Mouse (Mus musculus) embryonic facial prominence, embryonic 14.5 days (tissue): ENCODE data around the gene C5ar1. TPM values are rescaled to one million over a fixed set of nuclear protein-coding genes. Genes with fewer than 3 reads are reported as not detected.

ENCODE experiments used
- ATAC-seq: fragments of 200-750 bp; cut with Nextera tagmentation; 2 replicates; pipeline ENCODE4 v1.8.0; 2017; ENCODE audit warnings: low read depth, moderate number of reproducible peaks, moderate TSS enrichment
- DNase-seq: peaks from one replicate; pipeline ENCODE4 v3.0.0-alpha.2; 2015; ENCODE audit warnings: low spot score
- H3K27ac ChIP-seq: fragments of 300-500 bp; sonication (generic); replicated peaks from 2 replicates; pipeline ENCODE4 v1.5.1; 2014; ENCODE audit warnings: low read depth, mild to moderate bottlenecking, low read length, moderate library complexity
- H3K27me3 ChIP-seq: fragments of 300-500 bp; sonication (generic); replicated peaks from 2 replicates; pipeline ENCODE4 v1.6.1; 2014; ENCODE audit warnings: low read length; ENCODE audit not compliant: control insufficient read depth, insufficient read depth
- H3K36me3 ChIP-seq: fragments of 300-500 bp; sonication (generic); 2 replicates; pipeline ENCODE4 v1.6.1; 2014; ENCODE audit warnings: low read length, mixed read lengths; ENCODE audit not compliant: control insufficient read depth, insufficient read depth
- H3K4me1 ChIP-seq: fragments of 300-500 bp; sonication (generic); 2 replicates; pipeline ENCODE4 v1.6.1; 2014; ENCODE audit warnings: antibody characterized with exemption, low read length; ENCODE audit not compliant: control insufficient read depth, insufficient read depth
- H3K4me2 ChIP-seq: fragments of 300-500 bp; sonication (generic); 2 replicates; pipeline ENCODE4 v1.6.1; 2014; ENCODE audit warnings: low read depth, mild to moderate bottlenecking, low read length, moderate library complexity, mixed read lengths
- H3K4me3 ChIP-seq: fragments of 300-500 bp; sonication (generic); 2 replicates; pipeline ENCODE4 v1.5.1; 2014; ENCODE audit warnings: low read depth, mild to moderate bottlenecking, low read length
- H3K9ac ChIP-seq: fragments of 300-500 bp; sonication (generic); 2 replicates; pipeline ENCODE4 v1.6.1; 2014; ENCODE audit warnings: low read depth, mild to moderate bottlenecking, low read length, moderate library complexity, mixed read lengths
- H3K9me3 ChIP-seq: fragments of 300-500 bp; sonication (generic); 2 replicates; pipeline ENCODE4 v1.6.1; 2016; ENCODE audit warnings: low read length; ENCODE audit not compliant: control insufficient read depth
- WGBS: fragments of 180-500 bp; shearing (Covaris S2); extraction: QIAGEN DNeasy Blood & Tissue Kit; methylation state at CpG from one replicate; pipeline ENCODE4 v1.1.7; 2014; 5-methylcytosine and 5-hydroxymethylcytosine counted together
- polyA plus RNA-seq: library from polyadenylated mRNA; unstranded; fragments of >200 nt; fragmentation: Nextera tagmentation; extraction: Ambion mirVana; gene quantifications from 2 replicates; pipeline ENCODE4 v1.2.1, GENCODE M21; 2014

C5ar1 gene
- polyA plus RNA-seq, 1 experiment from 2014 or later: 4.1 TPM

DNA sequence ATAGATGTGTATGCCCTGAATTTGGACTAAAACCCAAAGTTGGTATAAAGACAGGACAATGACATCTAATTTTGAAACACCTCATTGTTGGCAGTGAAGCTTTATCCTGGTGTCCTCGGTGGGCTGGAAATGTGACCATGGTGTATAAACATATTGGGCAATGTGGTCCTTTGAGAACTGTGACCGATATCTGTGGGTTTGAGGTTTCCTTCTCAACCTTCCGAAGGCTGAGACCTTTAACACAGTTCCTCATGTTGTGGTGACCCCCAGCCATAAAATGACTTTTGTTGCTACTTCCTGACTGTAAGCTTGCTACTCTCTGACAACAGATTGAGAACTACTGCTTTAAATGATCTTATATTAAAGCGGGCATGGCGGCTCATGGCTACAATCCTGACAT lies 8.7 kb downstream of the C5ar1 start:
- Histone ChIP-seq H3K27me3 (no peaks in the 10 kb centered on the region), H3K36me3 (no peaks in the 10 kb centered on the region), H3K9ac (no peak overlapping the region), H3K9me3 (no peaks in the 10 kb centered on the region), H3K27ac (no peak overlapping the region), H3K4me1 (no peaks in the 10 kb centered on the region), H3K4me2 (no peak overlapping the region), H3K4me3 (no peak overlapping the region)
- ATAC-seq (no peak), DNase-seq (no peak)
- WGBS: 83% methylated on average over 5 of the region's 5 CpGs

DNA sequence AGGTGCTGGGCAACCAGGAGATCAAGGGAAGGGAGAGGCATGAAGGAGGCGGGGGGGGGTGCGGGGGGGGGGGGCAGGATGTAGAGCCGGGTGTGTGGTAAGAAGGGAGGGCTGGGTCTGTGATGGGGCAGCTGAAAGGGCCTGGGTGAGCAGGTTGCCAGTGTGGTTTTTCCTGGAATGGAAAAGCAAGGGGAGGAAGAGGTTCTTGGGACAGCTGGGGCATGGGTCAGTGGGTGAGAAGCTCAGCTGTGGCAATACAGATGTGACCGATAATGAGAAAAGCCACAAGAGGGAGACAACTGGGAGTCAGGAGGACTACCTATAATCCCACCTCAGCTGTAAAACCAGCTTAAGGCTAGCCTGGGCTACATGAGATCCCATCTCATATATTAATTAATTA lies 13.4 kb downstream of the C5ar1 start:
- Histone ChIP-seq H3K27ac (no peak overlapping the region), H3K9ac (no peak overlapping the region), H3K9me3 (no peaks in the 10 kb centered on the region), H3K36me3 (no peaks in the 10 kb centered on the region), H3K27me3 (no peaks in the 10 kb centered on the region), H3K4me1 (no peaks in the 10 kb centered on the region), H3K4me3 (no peak overlapping the region), H3K4me2 (no peak overlapping the region)
- DNase-seq: no peak
- no peak for ATAC-seq
- WGBS: 83% methylated on average over 1 of the region's 4 CpGs

DNA sequence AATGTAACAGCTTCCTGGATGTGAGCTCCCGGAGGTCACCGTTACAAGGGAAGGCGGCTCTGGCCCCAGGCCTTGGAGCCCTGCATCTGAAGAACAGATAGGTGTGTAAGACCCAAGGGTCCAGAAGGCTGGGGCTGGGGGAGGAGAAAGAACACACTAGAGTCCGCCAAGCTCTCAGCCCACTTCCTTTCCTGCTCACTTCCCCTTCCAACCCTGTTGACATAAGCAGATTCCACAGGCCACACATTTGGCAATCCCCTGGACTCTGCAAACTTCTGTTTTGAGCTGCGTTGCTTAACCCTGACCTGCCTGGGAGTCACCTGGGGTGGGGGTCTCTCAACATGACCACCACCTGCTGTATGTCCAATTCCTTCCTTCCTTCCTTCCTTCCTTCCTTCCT lies 15.3 kb downstream of the C5ar1 start, which contains the start of gene C5ar2:
C5ar2 (minus strand) TSS at position 88 of the 400 bp plus-strand sequence.
- Histone ChIP-seq H3K4me3 (no peak within 1 kb of the TSS), H3K4me2 (no peak within 1 kb of the TSS), H3K27me3 (no peaks in the 10 kb centered on the region), H3K9ac (no peak within 1 kb of the TSS), H3K9me3 (no peaks in the 10 kb centered on the region), H3K36me3 (no peaks in the 10 kb centered on the region), H3K27ac (no peak within 1 kb of the TSS), H3K4me1 (no peaks in the 10 kb centered on the region)
- ATAC-seq (no peak), DNase-seq (peak; percentile 7)
- WGBS: 68% methylated on average over 5 of the region's 5 CpGs

DNA sequence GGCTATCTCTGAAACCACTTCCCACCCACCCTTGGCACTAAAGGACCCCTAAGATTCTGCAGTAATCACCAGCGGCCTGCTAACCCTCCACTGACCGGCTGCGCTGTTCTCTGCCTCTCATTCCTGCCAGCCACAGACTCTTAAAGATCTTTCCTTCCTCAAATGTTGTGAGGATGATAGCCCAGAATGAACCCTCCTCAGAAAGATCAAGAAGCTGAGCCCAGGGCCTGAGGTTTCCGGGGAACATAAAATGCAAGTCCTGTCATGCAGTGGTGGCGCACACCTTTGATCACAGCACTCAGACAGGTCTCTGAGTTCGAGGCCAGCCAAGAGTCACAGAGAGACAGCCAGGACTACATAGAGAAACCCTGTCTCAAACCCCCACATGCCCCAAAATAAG lies 17.1 kb downstream of the C5ar1 start:
- WGBS: 77% methylated on average over 6 of the region's 6 CpGs
- ATAC-seq: no peak
- Histone ChIP-seq H3K4me1 (no peaks in the 10 kb centered on the region), H3K9ac (no peak overlapping the region), H3K9me3 (no peaks in the 10 kb centered on the region), H3K4me2 (no peak overlapping the region), H3K36me3 (no peaks in the 10 kb centered on the region), H3K4me3 (no peak overlapping the region), H3K27ac (no peak overlapping the region), H3K27me3 (no peaks in the 10 kb centered on the region)
- DNase-seq: no peak

DNA sequence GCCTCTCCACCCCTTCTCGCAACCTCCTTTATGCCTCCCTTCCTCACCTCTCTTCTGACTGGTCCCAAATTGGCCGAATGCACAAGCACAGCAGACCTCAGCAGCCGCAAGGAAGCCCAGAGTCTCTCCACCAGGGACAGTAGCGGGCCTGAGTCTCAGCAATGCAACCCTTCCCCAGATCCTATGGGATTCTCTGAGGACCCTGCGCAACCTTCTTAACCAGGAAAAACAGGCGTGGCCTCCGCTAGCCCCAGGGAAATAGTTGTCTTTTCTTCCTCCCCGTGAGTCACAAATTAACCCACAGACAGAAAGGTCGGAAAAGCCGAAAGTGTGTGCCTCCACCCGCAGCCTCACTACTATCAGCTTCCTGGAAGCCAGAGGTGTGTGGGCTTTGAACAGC lies 17.6 kb downstream of the C5ar1 start:
- Histone ChIP-seq H3K27me3 (no peaks in the 10 kb centered on the region), H3K4me1 (no peaks in the 10 kb centered on the region), H3K9me3 (no peaks in the 10 kb centered on the region), H3K36me3 (no peaks in the 10 kb centered on the region), H3K27ac (no peak overlapping the region), H3K9ac (no peak overlapping the region), H3K4me2 (no peak overlapping the region), H3K4me3 (no peak overlapping the region)
- ATAC-seq (no peak), DNase-seq (no peak)
- 32% methylated on average over 10 of the region's 11 CpGs for WGBS

DNA sequence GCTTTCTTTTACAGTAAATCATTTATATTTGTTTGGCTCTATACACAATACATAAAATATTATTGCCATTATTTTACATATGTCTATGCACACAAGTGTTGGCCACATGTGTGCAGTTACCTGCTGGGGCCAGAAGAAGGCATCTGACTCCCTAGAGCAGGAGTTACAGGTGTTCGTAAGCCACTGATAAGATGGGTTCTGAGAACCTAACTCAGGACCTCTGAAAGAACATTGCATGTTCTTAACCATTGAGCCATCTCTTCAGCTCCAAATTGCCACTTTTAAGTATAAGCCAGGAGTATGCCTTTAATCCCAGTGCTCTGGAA lies 18.4 kb downstream of the C5ar1 start:
- Histone ChIP-seq H3K27ac (no peak overlapping the region), H3K36me3 (no peaks in the 10 kb centered on the region), H3K9ac (no peak overlapping the region), H3K27me3 (no peaks in the 10 kb centered on the region), H3K9me3 (no peaks in the 10 kb centered on the region), H3K4me2 (no peak overlapping the region), H3K4me3 (no peak overlapping the region), H3K4me1 (no peaks in the 10 kb centered on the region)
- 93% methylated on average over 1 of the region's 1 CpGs for WGBS
- DNase-seq (no peak), ATAC-seq (no peak)

DNA sequence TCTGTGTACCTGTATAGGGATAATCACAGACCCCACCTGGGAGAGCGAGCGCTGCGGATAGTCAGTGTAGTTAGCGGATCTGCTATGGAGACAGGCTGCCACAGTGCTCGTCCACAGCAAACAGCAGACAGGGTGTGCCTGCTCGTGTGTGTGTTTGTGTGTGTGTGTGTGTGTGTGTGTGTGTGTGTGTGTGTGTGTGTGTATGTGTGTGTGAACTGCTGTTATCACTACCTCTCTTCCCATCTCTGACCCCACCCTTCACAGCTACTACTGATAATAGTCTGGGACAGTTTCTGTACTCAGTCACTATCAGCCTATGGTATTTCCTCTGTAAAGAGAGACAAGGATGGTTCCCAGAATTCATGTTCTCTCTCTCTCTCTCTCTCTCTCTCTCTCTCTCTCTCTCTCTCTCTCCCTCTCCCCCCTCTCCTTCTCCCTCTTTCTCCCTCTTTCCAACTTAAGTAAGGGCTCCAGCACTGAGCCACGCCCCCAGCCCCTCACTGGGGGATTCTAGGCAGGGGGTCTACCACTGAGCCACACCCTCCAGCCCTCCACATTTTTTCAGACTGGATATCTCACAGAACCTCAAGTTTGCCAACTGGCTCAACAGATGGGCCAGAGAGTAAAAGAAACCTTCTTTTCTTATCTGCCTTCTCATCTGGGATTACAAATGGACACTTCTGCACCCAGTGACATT lies 18.9 kb downstream of the C5ar1 start:
- WGBS: 86% methylated on average over 4 of the region's 7 CpGs
- no peak for DNase-seq
- no peak for ATAC-seq
- Histone ChIP-seq H3K9me3 (no peaks in the 10 kb centered on the region), H3K36me3 (no peaks in the 10 kb centered on the region), H3K4me3 (no peak overlapping the region), H3K9ac (no peak overlapping the region), H3K4me1 (no peaks in the 10 kb centered on the region), H3K4me2 (no peak overlapping the region), H3K27me3 (no peaks in the 10 kb centered on the region), H3K27ac (no peak overlapping the region)

DNA sequence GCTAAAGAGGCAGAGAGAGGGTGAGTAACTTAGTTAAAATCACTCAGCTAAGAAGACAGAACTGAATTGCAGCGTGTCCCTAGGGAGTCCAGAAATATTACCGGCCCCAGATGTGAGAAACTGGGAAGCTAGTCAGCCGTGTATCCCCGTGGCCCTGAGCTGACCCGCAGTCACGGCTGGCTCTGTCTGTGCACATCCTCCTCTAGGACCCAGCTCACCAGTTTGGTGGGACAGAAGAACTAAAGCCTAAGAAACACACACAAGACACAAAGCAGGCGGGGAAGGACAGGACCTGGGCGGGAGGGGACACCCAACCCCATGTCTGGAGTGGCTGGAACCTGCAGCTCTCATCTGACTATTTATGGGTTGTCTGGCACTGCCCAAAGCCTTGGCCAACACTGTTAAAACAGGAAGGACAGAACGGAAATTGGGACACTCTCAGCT lies 19.8 kb downstream of the C5ar1 start:
- WGBS: 45% methylated on average over 9 of the region's 9 CpGs

DNA sequence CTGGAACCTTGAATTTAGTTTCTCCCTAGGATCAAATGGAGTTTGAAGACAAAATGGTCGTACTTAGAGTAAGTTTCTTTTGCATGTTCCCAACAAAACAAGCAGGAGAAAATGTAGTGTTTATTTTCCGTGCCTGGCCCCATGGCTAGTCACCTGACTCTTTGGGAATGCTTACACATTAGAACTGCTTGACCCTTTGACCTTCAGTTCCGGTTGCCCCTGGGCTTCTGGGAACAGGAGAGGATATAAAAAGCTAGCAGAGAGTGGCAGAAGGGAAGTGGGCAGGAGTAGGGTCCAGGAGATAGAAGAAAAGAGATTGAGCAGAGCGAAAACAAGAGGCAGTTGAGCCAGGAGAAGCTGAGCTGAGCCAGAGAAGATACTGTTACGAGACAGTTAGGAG lies 29.5 kb downstream of the C5ar1 start:
- H3K27ac ChIP-seq: no peak overlapping the region

More for the DNA sequence above, 19.8 kb downstream of the C5ar1 start:
- DNase-seq (no peak), ATAC-seq (no peak)
- no peaks in the 10 kb centered on the region for H3K9me3 ChIP-seq
- no peak overlapping the region for H3K4me3 ChIP-seq
- no peaks in the 10 kb centered on the region for H3K4me1 ChIP-seq
- no peak overlapping the region for H3K4me2 ChIP-seq
- no peaks in the 10 kb centered on the region for H3K27me3 ChIP-seq
- H3K9ac ChIP-seq: no peak overlapping the region
- no peak overlapping the region for H3K27ac ChIP-seq
- H3K36me3 ChIP-seq: no peaks in the 10 kb centered on the region

More for the DNA sequence above, 29.5 kb downstream of the C5ar1 start:
- 24% methylated on average over 5 of the region's 5 CpGs for WGBS
- H3K9me3 ChIP-seq: peaks cover 7% of the 10 kb centered on the region; the same call in 1 of the 2 replicates
- H3K9ac ChIP-seq: no peak overlapping the region
- H3K27me3 ChIP-seq: no peaks in the 10 kb centered on the region
- H3K4me2 ChIP-seq: no peak overlapping the region
- ATAC-seq (no peak), DNase-seq (peak; percentile 16)
- no peaks in the 10 kb centered on the region for H3K36me3 ChIP-seq
- no peak overlapping the region for H3K4me3 ChIP-seq
- H3K4me1 ChIP-seq: no peaks in the 10 kb centered on the region
